Mouse (Mus musculus) C2C12 (cell line): ENCODE data around the gene Fcgbp.

Source experiments
- CTCF ChIP-seq: IDR thresholded peaks from one replicate; pipeline ENCODE4 v1.5.1; 2011; ENCODE audit not compliant: control insufficient read depth, insufficient read depth, insufficient read length
- MAX ChIP-seq: IDR thresholded peaks from one replicate; pipeline ENCODE4 v1.6.1; 2011; ENCODE audit warnings: mild to moderate bottlenecking, control low read depth

GRCm38 (mm10) chr7:28151584-28152221 lies 80.7 kb downstream of the Fcgbp start:
- no peak for TF ChIP-seq MAX
- peak; percentile 5 for TF ChIP-seq CTCF
